Mouse (Mus musculus) heart, postnatal 0 days (tissue): ENCODE measurements around the gene Uevld. TPM values are rescaled to one million over a fixed set of nuclear protein-coding genes. Genes with fewer than 3 reads are reported as not detected.

Experiments
- ATAC-seq: fragments of 200-750 bp; cut with Nextera tagmentation; 2 replicates; pipeline ENCODE4 v1.8.0; 2017; ENCODE audit warnings: low read depth, moderate number of reproducible peaks, moderate library complexity; ENCODE audit not compliant: insufficient read depth
- DNase-seq: peaks from one replicate; pipeline ENCODE4 v3.0.0-alpha.2; 2016; ENCODE audit warnings: low spot score
- H3K27ac ChIP-seq: fragments of 300-500 bp; sonication (generic); 2 replicates; pipeline ENCODE4 v1.5.1; 2014; ENCODE audit warnings: low read depth, mild to moderate bottlenecking
- H3K27me3 ChIP-seq: fragments of 300-500 bp; sonication (generic); 2 replicates; pipeline ENCODE4 v1.6.1; 2014; ENCODE audit warnings: low read length, mixed read lengths; ENCODE audit not compliant: control insufficient read depth, insufficient read depth
- H3K36me3 ChIP-seq: fragments of 300-500 bp; sonication (generic); replicated peaks from 2 replicates; pipeline ENCODE4 v1.6.1; 2014; ENCODE audit warnings: low read length, mixed read lengths; ENCODE audit not compliant: control insufficient read depth, insufficient read depth
- H3K4me1 ChIP-seq: fragments of 300-500 bp; sonication (generic); 2 replicates; pipeline ENCODE4 v1.6.1; 2014; ENCODE audit warnings: antibody characterized with exemption; ENCODE audit not compliant: control insufficient read depth, insufficient read depth
- H3K4me2 ChIP-seq: fragments of 300-500 bp; sonication (generic); 2 replicates; pipeline ENCODE4 v1.6.1; 2014; ENCODE audit warnings: low read depth, mild to moderate bottlenecking, low read length, moderate library complexity
- H3K4me3 ChIP-seq: fragments of 300-500 bp; sonication (generic); 2 replicates; pipeline ENCODE4 v1.5.1; 2014; ENCODE audit warnings: low read depth, low read length
- H3K9ac ChIP-seq: fragments of 300-500 bp; sonication (generic); replicated peaks from 2 replicates; pipeline ENCODE4 v1.6.1; 2014; ENCODE audit warnings: low read depth, low read length, mixed read lengths
- H3K9me3 ChIP-seq: fragments of 300-500 bp; sonication (generic); replicated peaks from 2 replicates; pipeline ENCODE4 v1.6.1; 2016; ENCODE audit warnings: low read length; ENCODE audit not compliant: control insufficient read depth
- CTCF ChIP-seq: IDR thresholded peaks from 2 replicates; pipeline ENCODE4 v1.5.1; 2016; ENCODE audit warnings: antibody characterized with exemption, control low read depth, low read depth
- EP300 ChIP-seq: IDR thresholded peaks from 2 replicates; pipeline ENCODE4 v1.6.1; 2016; ENCODE audit warnings: antibody characterized with exemption, low read depth
- WGBS: fragments of 180-500 bp; shearing (Covaris S2); extraction: QIAGEN DNeasy Blood & Tissue Kit; methylation state at CpG from one replicate; pipeline ENCODE4 v1.1.7; 2014; 5-methylcytosine and 5-hydroxymethylcytosine counted together
- polyA plus RNA-seq: library from polyadenylated mRNA; unstranded; fragments of >200 nt; fragmentation: Nextera tagmentation; extraction: Ambion mirVana; gene quantifications from 2 replicates; pipeline ENCODE4 v1.2.1, GENCODE M21; 2015
- total RNA-seq: library from RNA; depleted of rRNA; stranded (reverse); fragments of >200 nt; gene quantifications from 2 replicates; pipeline ENCODE4 v1.2.3, GENCODE M21; 2014; ENCODE audit warnings: low replicate concordance

Uevld gene
- total and polyA plus RNA-seq, 2 experiments from 2014 or later, result 4.4 to 10.5 TPM

DNA sequence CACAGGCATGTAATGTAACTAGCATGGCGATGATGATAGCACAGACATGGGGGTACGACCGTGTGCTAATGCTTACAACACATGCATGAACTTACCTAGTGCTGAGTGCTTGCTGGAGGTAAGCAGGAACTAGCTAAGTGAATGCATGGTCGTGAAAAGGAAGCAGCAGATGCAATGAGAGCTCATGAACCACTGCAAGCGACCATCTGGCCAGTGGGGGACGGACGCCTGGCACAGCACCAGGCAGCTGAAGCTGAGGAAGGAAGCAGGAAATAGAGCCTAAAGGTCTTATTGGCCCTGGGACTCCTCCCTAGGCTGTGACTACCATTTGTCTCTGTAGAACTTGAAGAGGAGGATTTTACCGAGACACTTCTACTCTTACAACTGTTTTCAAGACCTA is 23.5 kb downstream of the Uevld start:
- 74% methylated on average over 8 of the region's 8 CpGs for WGBS
- H3K4me1 ChIP-seq, result no peaks in the 10 kb centered on the region
- H3K36me3 ChIP-seq, result peaks cover 67% of the 10 kb centered on the region
- H3K4me3 ChIP-seq, result no peak overlapping the region
- no peaks in the 10 kb centered on the region for H3K27me3 ChIP-seq
- H3K9me3 ChIP-seq, result no peaks in the 10 kb centered on the region
- TF ChIP-seq EP300 (no peak), CTCF (no peak)
- no peak for DNase-seq
- no peak overlapping the region for H3K4me2 ChIP-seq
- no peak for ATAC-seq
- no peak overlapping the region for H3K27ac ChIP-seq
- no peak overlapping the region for H3K9ac ChIP-seq

DNA sequence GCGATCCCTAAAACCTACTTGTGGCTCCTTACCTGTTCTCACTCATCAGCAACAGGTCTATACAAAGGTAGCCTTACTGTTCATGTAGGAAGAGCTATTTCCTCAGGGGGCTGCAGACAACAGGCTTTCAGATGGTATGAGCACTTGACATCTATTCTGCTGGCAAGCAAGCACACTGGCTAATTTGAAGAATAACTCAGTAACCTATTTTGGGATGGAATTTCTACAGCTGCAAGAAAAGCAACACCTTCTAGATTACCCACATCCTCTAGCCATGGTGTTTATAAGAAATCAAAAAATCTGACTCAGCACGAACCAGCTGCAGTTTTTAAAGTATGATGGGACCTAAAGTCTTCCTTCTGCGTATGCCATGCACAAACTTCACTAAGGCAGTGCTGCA is 27.0 kb downstream of the Uevld start:
- Histone ChIP-seq H3K27ac (no peak overlapping the region), H3K36me3 (peaks cover 43% of the 10 kb centered on the region), H3K4me3 (no peak overlapping the region), H3K27me3 (no peaks in the 10 kb centered on the region), H3K9ac (no peak overlapping the region), H3K9me3 (no peaks in the 10 kb centered on the region), H3K4me2 (no peak overlapping the region), H3K4me1 (no peaks in the 10 kb centered on the region)
- TF ChIP-seq CTCF, result no peak
- TF ChIP-seq EP300, result no peak
- no peak for DNase-seq
- ATAC-seq, result no peak
- WGBS, result 96% methylated on average over 3 of the region's 3 CpGs

- Histone ChIP-seq H3K36me3 (peaks cover 27% of the 10 kb centered on the region), H3K27ac (no peak overlapping the region), H3K27me3 (no peaks in the 10 kb centered on the region), H3K9me3 (no peaks in the 10 kb centered on the region), H3K4me1 (no peaks in the 10 kb centered on the region), H3K4me3 (no peak overlapping the region), H3K9ac (no peak overlapping the region), H3K4me2 (no peak overlapping the region)
- 87% methylated on average over 5 of the region's 5 CpGs for WGBS
- DNase-seq (no peak), ATAC-seq (no peak)
- TF ChIP-seq EP300 (no peak), CTCF (no peak)
Measured at GRCm38 (mm10) chr7:46928291-46928690, 30.0 kb downstream of the Uevld start.

DNA sequence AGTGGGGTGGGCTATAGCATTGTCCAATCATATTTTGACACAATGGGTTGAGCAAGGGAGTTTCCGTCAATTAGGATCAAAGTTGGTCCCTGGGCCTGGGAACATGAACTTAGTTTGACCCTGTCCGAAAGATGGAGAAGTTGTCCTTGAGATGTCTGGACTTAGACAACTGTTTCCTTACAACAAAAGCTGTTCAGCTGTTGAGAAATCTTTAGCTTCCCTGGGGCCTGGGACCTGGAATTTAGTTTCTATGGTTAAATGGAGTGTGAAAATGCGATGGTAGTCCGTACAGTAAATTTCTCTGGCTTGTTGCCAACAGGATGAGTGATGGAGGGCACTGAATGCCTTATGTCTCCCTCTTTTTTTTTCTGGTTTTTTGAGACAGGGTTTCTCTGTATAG is 36.3 kb downstream of the Uevld start:
- TF ChIP-seq EP300, result no peak
- ATAC-seq (no peak), DNase-seq (no peak)
- no peak overlapping the region for H3K27ac ChIP-seq
- WGBS, result 65% methylated on average over 4 of the region's 4 CpGs
- no peak overlapping the region for H3K4me2 ChIP-seq
- no peaks in the 10 kb centered on the region for H3K9me3 ChIP-seq
- no peak overlapping the region for H3K4me3 ChIP-seq
- H3K9ac ChIP-seq, result no peak overlapping the region
- H3K36me3 ChIP-seq, result peaks cover 4% of the 10 kb centered on the region; the same call in 1 of the 2 replicates
- peaks cover 22% of the 10 kb centered on the region for H3K4me1 ChIP-seq
- no peaks in the 10 kb centered on the region for H3K27me3 ChIP-seq

DNA sequence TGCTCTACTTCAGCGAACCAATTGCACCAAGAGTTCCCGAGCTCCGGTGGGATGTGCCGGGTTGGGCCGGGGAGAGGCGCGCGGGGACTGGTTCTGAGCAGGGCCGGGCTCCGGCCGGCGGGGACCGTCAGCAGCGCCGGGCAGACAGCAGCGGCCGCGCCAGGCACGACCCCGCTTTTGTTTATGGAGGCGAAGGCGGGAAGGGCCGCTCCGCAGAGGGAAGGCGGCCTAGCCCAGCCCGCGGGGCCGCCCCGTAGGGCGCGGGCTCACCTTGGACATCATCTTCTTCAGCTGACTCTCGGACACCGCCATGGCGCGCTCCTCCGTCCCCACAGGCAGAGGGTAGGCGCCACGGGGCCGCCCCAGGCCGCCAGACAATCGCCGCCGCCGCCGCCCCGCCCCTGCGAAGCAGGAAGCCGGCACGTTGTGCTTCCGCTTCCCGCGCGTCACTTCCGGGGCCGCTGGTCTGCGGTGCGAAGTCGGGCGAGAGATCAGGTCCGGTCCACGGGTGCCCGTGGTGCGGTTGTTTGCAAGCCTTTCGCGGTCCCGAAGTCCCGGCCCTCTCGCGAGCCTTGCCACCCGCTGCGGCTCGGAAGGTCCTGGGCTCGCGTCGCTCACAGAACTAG is 38.7 kb downstream of the Uevld start, which contains the start of gene Tsg101:
Gene Tsg101 (minus strand): TSS at position 419 of the 626 bp plus-strand sequence.
- H3K27ac ChIP-seq, result peak within 1 kb of the TSS; percentile 94
- peaks cover 22% of the 10 kb centered on the region for H3K4me1 ChIP-seq
- under 1% methylated on average over 70 of the region's 75 CpGs for WGBS
- ATAC-seq, result peak; percentile 93
- H3K9me3 ChIP-seq, result no peaks in the 10 kb centered on the region
- no peaks in the 10 kb centered on the region for H3K27me3 ChIP-seq
- peak; percentile 88 for DNase-seq
- H3K9ac ChIP-seq, result peak within 1 kb of the TSS; percentile 67
- no peaks in the 10 kb centered on the region for H3K36me3 ChIP-seq
- H3K4me3 ChIP-seq, result peak within 1 kb of the TSS; percentile 73
- H3K4me2 ChIP-seq, result peak within 1 kb of the TSS; percentile 70
- TF ChIP-seq EP300 (peak; percentile 68; the same call in 1 of the 2 replicates), CTCF (no peak)

GRCm38 (mm10) chr7:46918678-46919371 is 39.5 kb downstream of the Uevld start:
- H3K27ac ChIP-seq, result peak overlapping the region; percentile 94
- peak overlapping the region; percentile 70 for H3K4me2 ChIP-seq
- 8% methylated on average over 13 of the region's 13 CpGs for WGBS
- H3K4me3 ChIP-seq, result peak overlapping the region; percentile 73
- TF ChIP-seq CTCF (no peak), EP300 (no peak)
- ATAC-seq (no peak), DNase-seq (no peak)
- H3K4me1 ChIP-seq, result peaks cover 22% of the 10 kb centered on the region
- no peaks in the 10 kb centered on the region for H3K36me3 ChIP-seq
- H3K9me3 ChIP-seq, result no peaks in the 10 kb centered on the region
- no peaks in the 10 kb centered on the region for H3K27me3 ChIP-seq
- H3K9ac ChIP-seq, result peak overlapping the region; percentile 67
